Mouse (Mus musculus) liver, embryonic 14.5 days (tissue): ENCODE measurements at regions not wholly inside any gene's neighbourhood (a gene's known extent, or its start where the extent isn't known, plus 50 kb on each side); places are given as distances from the start of the nearest gene placed in this dataset.

Experiments
- CTCF ChIP-seq: IDR thresholded peaks from 2 replicates; pipeline ENCODE4 v1.5.1; 2016; ENCODE audit warnings: antibody characterized with exemption, low read depth, control low read depth
- EP300 ChIP-seq: IDR thresholded peaks from 2 replicates; pipeline ENCODE4 v1.6.1; 2016; ENCODE audit warnings: antibody characterized with exemption, low read depth

DNA sequence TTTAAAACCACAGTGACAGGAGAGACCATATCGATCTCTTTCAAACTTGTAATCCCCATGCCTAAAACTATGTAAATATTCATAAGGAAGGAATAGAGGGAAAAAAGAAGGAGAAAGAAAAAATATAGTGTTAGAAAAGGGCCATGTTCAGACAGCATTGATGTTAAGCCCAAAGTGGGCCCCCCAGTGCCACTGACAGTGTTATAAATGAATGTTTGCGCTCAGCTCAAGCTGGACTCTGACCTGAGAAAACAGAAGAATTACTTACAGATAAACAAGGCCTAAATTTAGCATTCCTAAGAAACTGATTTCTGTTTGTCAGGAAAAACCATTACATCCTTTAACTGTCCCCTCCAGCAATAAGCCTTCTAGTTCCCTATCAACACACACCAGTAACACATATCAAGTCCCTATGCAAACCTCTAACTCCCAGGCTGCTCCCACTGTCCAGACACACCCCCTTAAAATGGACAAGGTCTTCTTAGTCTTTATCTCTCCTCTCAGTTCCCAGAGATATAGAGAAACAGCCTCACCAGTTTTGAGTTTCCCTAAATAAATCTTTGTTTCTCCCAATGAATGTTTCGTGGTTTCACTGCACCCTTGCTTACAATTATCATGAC, 350.4 kb upstream of the Rag2 start:
- TF ChIP-seq CTCF (no peak), EP300 (no peak)
